Mouse (Mus musculus) hindbrain, embryonic 13.5 days (tissue): ENCODE results near the gene Plxnb3. TPM values are rescaled to one million over a fixed set of nuclear protein-coding genes. Genes with fewer than 3 reads are reported as not detected.

ENCODE experiments used
- ATAC-seq: fragments of 200-750 bp; cut with Nextera tagmentation; 2 replicates; pipeline ENCODE4 v1.8.0; 2017; ENCODE audit warnings: moderate TSS enrichment; ENCODE audit not compliant: low FRiP score
- H3K27ac ChIP-seq: fragments of 300-500 bp; sonication (generic); 2 replicates; pipeline ENCODE4 v1.5.1; 2015; ENCODE audit warnings: inconsistent platforms, mild to moderate bottlenecking, moderate library complexity
- H3K27me3 ChIP-seq: fragments of 300-500 bp; sonication (generic); 2 replicates; pipeline ENCODE4 v1.6.1; 2015; ENCODE audit warnings: mild to moderate bottlenecking, inconsistent platforms
- H3K36me3 ChIP-seq: fragments of 300-500 bp; sonication (generic); 2 replicates; pipeline ENCODE4 v1.6.1; 2015; ENCODE audit warnings: mild to moderate bottlenecking, inconsistent platforms
- H3K4me1 ChIP-seq: fragments of 300-500 bp; sonication (generic); replicated peaks from 2 replicates; pipeline ENCODE4 v1.6.1; 2015; ENCODE audit warnings: inconsistent platforms
- H3K4me2 ChIP-seq: fragments of 300-500 bp; sonication (generic); 2 replicates; pipeline ENCODE4 v1.6.1; 2015; ENCODE audit warnings: inconsistent platforms, mild to moderate bottlenecking, moderate library complexity
- H3K4me3 ChIP-seq: fragments of 300-500 bp; sonication (generic); 2 replicates; pipeline ENCODE4 v1.5.1; 2015; ENCODE audit warnings: mild to moderate bottlenecking, inconsistent platforms
- H3K9ac ChIP-seq: fragments of 300-500 bp; sonication (generic); 2 replicates; pipeline ENCODE4 v1.6.1; 2015; ENCODE audit warnings: mild to moderate bottlenecking, inconsistent platforms
- H3K9me3 ChIP-seq: fragments of 300-500 bp; sonication (generic); 2 replicates; pipeline ENCODE4 v1.6.1; 2016; ENCODE audit warnings: inconsistent platforms
- WGBS: fragments of 180-500 bp; shearing (Covaris S2); methylation state at CpG from one replicate; pipeline ENCODE4 v1.1.7; 2015; 5-methylcytosine and 5-hydroxymethylcytosine counted together
- polyA plus RNA-seq: library from polyadenylated mRNA; unstranded; fragments of >200 nt; fragmentation: Nextera tagmentation; extraction: Ambion mirVana; gene quantifications from 2 replicates; pipeline ENCODE4 v1.2.1, GENCODE M21; 2015

The Plxnb3 gene
- polyA plus RNA-seq, 1 experiment from 2014 or later, result 0.29 TPM

GRCm38 (mm10) chrX:73744774-73745481 is 12.0 kb upstream of the Plxnb3 start:
- Histone ChIP-seq H3K9me3 (no peaks in the 10 kb centered on the region), H3K9ac (no peak overlapping the region), H3K4me2 (no peak overlapping the region), H3K4me1 (no peaks in the 10 kb centered on the region), H3K36me3 (no peaks in the 10 kb centered on the region), H3K27me3 (no peaks in the 10 kb centered on the region), H3K27ac (no peak overlapping the region), H3K4me3 (no peak overlapping the region)
- no peak for ATAC-seq
- WGBS, result 89% methylated on average over 1 of the region's 1 CpGs

DNA sequence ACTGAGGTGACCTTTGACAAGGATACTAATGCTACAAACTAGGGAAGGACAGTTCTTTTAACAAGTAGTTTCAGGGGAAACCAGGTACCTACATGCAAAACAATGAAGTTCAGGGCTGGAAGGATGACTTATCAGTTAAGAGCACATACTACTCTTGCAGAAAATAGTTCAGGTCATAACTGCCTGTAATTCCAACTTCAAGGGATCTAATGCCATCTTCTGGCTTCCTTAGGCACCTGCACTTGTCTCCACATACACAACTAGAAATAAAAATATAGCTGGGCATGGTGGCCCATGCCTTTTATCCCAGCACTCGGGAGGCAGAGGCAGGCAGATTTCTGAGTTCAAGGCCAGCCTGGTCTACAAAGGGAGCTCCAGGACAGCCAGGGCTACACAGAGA is 7.9 kb upstream of the Plxnb3 start:
- Histone ChIP-seq H3K27ac (no peak overlapping the region), H3K9ac (no peak overlapping the region), H3K9me3 (no peaks in the 10 kb centered on the region), H3K4me1 (no peaks in the 10 kb centered on the region), H3K4me2 (no peak overlapping the region), H3K4me3 (no peak overlapping the region), H3K27me3 (no peaks in the 10 kb centered on the region), H3K36me3 (no peaks in the 10 kb centered on the region)
- 82% methylated on average over 1 of the region's 1 CpGs for WGBS
- no peak for ATAC-seq

- no peaks in the 10 kb centered on the region for H3K9me3 ChIP-seq
- 81% methylated on average over 13 of the region's 13 CpGs for WGBS
Observed at GRCm38 (mm10) chrX:73758611-73759290, 1.9 kb downstream of the Plxnb3 start.

DNA sequence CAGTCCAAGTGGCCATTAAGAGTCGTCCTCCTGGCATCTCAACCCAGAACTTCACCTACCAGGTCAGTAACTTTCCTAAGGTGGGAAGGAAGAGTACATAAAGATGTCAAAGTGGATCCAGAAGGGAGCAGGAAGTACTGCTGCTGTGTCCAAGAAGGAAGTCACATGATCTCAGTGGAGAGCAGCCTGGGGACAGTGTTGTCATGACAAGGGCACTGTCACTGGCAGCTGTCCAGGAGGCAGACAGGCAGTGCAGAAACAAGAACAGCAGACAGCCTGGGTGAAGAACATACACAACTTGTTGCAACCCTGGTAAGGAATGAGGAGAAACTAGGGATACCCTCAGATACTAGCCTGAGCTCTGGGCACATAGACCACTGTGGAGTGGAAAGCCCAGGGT is 8.4 kb downstream of the Plxnb3 start:
- no peak for ATAC-seq

More at GRCm38 (mm10) chrX:73758611-73759290, 1.9 kb downstream of the Plxnb3 start:
- Histone ChIP-seq H3K4me2 (no peak overlapping the region), H3K9ac (no peak overlapping the region), H3K27ac (no peak overlapping the region), H3K4me1 (no peaks in the 10 kb centered on the region), H3K36me3 (no peaks in the 10 kb centered on the region), H3K27me3 (no peaks in the 10 kb centered on the region), H3K4me3 (no peak overlapping the region)
- ATAC-seq, result no peak

GRCm38 (mm10) chrX:73767267-73767666 is 10.4 kb downstream of the Plxnb3 start:
- no peaks in the 10 kb centered on the region for H3K4me1 ChIP-seq
- no peaks in the 10 kb centered on the region for H3K9me3 ChIP-seq
- no peak overlapping the region for H3K4me2 ChIP-seq
- H3K27ac ChIP-seq, result no peak overlapping the region
- 52% methylated on average over 9 of the region's 9 CpGs for WGBS
- ATAC-seq, result no peak
- H3K36me3 ChIP-seq, result no peaks in the 10 kb centered on the region
- H3K9ac ChIP-seq, result no peak overlapping the region
- H3K4me3 ChIP-seq, result no peak overlapping the region
- no peaks in the 10 kb centered on the region for H3K27me3 ChIP-seq

More for the DNA sequence above, 8.4 kb downstream of the Plxnb3 start:
- 75% methylated on average over 1 of the region's 1 CpGs for WGBS
- no peak overlapping the region for H3K4me3 ChIP-seq
- H3K27ac ChIP-seq, result no peak overlapping the region
- H3K27me3 ChIP-seq, result no peaks in the 10 kb centered on the region
- no peaks in the 10 kb centered on the region for H3K9me3 ChIP-seq
- H3K36me3 ChIP-seq, result no peaks in the 10 kb centered on the region
- H3K4me1 ChIP-seq, result no peaks in the 10 kb centered on the region
- no peak overlapping the region for H3K9ac ChIP-seq
- no peak overlapping the region for H3K4me2 ChIP-seq

DNA sequence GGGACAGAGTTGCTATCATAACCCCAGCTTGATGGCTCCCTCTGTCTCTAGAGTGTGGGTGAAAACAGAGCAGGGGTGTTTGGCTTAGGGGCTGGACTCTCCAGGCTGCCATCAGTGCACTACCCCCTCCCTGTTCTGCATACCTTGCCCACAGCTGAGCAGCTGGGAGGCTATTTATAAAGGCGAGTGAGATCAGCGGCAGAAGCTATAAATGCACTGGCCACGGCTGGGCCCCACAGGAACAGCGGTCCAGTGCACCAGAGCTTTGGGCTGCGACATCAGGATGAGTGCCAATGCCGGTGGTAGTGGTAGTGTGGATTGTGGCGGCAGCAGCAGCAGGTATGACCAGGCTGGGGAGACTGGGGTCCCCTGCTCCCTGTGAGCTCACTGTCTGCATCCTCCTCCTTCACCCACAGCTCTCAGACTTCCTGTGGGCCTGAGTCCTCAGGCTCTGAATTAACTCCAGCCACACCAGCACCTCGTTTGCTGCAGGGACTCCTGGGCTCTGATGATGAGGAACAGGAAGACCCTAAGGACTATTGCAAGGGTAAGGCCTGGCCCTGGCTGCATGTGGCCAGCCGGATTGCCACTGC is 17.4 kb downstream of the Plxnb3 start, which contains the start of gene Srpk3:
Gene Srpk3 (plus strand): TSS at position 238 of the 593 bp plus-strand sequence.
- ATAC-seq, result peak; percentile 29; the same call in 1 of the 2 replicates
- whole genome bisulfite sequencing, result 60% methylated on average over 7 of the region's 9 CpGs

DNA sequence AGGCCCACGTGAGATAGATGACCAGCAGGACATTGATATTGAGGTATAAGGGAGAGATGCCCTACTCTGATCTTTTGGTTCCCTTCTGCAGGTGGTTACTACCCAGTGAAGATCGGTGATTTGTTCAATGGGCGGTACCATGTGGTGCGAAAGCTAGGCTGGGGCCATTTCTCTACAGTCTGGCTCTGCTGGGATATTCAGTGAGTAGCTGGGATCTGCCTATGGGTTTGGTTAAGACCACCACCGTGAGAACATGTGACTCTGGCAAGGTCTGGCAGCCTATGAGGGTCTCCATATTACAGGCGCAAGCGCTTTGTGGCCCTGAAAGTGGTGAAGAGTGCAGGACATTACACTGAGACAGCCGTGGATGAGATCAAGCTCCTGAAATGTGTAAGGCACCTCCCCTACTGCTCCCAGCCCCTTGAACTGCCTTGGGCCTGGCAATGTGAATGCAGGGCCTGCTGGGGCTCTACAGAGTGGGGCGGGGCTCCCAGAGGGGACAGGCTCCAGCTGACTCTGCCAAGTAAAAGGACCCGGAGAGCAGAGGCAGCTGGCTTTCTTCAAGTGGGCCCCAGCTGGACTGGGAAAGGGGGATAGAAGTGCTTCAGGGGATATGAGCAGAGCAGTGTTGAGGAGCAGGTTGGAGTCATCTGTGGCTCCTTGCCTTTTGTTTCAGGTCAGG is 18.1 kb downstream of the Plxnb3 start:
- WGBS, result 69% methylated on average over 10 of the region's 10 CpGs
- H3K27ac ChIP-seq, result no peak overlapping the region

More for the DNA sequence above, 17.4 kb downstream of the Plxnb3 start, which contains the start of gene Srpk3:
- no peak within 1 kb of the TSS for H3K4me2 ChIP-seq
- 0 out of 2 replicates have a peak, but pooled peaks cover 3% of the 10 kb centered on the region for H3K4me1 ChIP-seq
- no peaks in the 10 kb centered on the region for H3K27me3 ChIP-seq
- no peak within 1 kb of the TSS for H3K9ac ChIP-seq
- no peak within 1 kb of the TSS for H3K4me3 ChIP-seq
- H3K9me3 ChIP-seq, result no peaks in the 10 kb centered on the region
- H3K27ac ChIP-seq, result peak within 1 kb of the TSS; percentile 18; the same call in 1 of the 2 replicates
- peaks cover 27% of the 10 kb centered on the region for H3K36me3 ChIP-seq

DNA sequence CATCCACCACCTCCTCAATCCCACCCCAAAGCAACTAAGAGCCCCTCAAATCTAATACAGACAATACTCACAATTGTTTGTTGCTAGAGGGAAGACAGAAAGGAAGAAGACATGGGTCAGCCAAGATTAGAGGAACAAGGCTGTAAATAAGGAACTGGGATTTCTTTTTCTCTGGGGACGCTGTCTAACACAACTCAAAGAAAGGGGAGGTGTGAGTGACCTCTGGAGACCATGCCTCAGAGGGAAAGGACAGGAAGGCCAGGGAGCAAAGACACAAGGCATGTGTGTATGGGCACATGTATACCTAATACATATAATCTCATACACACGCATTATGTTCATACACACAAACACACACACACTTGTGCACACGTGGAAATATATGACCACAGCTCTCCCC is 25.3 kb downstream of the Plxnb3 start:
- no peak overlapping the region for H3K4me3 ChIP-seq
- no peak for ATAC-seq

More for the DNA sequence above, 18.1 kb downstream of the Plxnb3 start:
- Histone ChIP-seq H3K27me3 (no peaks in the 10 kb centered on the region), H3K36me3 (peaks cover 34% of the 10 kb centered on the region), H3K9ac (no peak overlapping the region), H3K9me3 (no peaks in the 10 kb centered on the region), H3K4me3 (no peak overlapping the region), H3K4me1 (0 out of 2 replicates have a peak, but pooled peaks cover 3% of the 10 kb centered on the region), H3K4me2 (no peak overlapping the region)
- peak; percentile 50 for ATAC-seq

DNA sequence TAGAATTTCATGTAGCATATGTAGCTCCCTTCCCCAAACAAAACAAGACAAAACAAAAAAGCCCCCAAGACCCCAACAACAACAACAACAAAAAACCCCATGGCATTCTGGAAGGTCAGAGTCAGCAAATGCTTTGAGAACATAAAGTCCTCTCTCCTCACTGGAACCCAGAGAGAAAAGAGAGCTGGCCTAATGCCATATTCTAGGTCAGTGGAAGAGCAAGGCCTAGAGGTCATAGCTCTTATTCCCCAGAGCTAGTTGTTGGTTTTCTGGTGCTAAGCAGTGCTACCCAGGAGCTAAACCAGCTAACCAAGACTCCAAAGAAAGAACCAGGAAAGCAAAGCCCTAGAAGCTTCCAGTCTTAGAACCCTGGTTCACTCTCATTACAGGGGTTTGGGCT is 28.8 kb downstream of the Plxnb3 start:
- H3K4me2 ChIP-seq, result peak overlapping the region; percentile 64
- H3K4me1 ChIP-seq, result peaks cover 31% of the 10 kb centered on the region
- H3K4me3 ChIP-seq, result peak overlapping the region; percentile 55
- peak overlapping the region; percentile 73 for H3K9ac ChIP-seq
- peak overlapping the region; percentile 89 for H3K27ac ChIP-seq
- no peak for ATAC-seq
- no peaks in the 10 kb centered on the region for H3K27me3 ChIP-seq
- H3K9me3 ChIP-seq, result no peaks in the 10 kb centered on the region
- peaks cover 20% of the 10 kb centered on the region for H3K36me3 ChIP-seq

More for the DNA sequence above, 25.3 kb downstream of the Plxnb3 start:
- H3K4me1 ChIP-seq, result peaks cover 16% of the 10 kb centered on the region
- 84% methylated on average over 3 of the region's 3 CpGs for WGBS
- H3K9me3 ChIP-seq, result no peaks in the 10 kb centered on the region
- no peak overlapping the region for H3K9ac ChIP-seq
- H3K36me3 ChIP-seq, result peaks cover 45% of the 10 kb centered on the region
- H3K4me2 ChIP-seq, result no peak overlapping the region
- H3K27ac ChIP-seq, result no peak overlapping the region
- H3K27me3 ChIP-seq, result no peaks in the 10 kb centered on the region

GRCm38 (mm10) chrX:73786364-73787224 is 29.7 kb downstream of the Plxnb3 start, which contains the start of the genes Idh3g and Ssr4:
Gene Idh3g, minus strand, starts transcription at chrX:73786897.
Gene Ssr4, plus strand, starts transcription at chrX:73787028.
- 15% methylated on average over 52 of the region's 52 CpGs for WGBS
- H3K9ac ChIP-seq, result peak within 1 kb of the TSS; percentile 81
- no peaks in the 10 kb centered on the region for H3K9me3 ChIP-seq
- H3K27ac ChIP-seq, result peak within 1 kb of the TSS; percentile 89
- peak within 1 kb of the TSS; percentile 67 for H3K4me2 ChIP-seq
- H3K27me3 ChIP-seq, result no peaks in the 10 kb centered on the region
- peaks cover 19% of the 10 kb centered on the region for H3K36me3 ChIP-seq
- H3K4me1 ChIP-seq, result peaks cover 31% of the 10 kb centered on the region
- peak within 1 kb of the TSS; percentile 55 for H3K4me3 ChIP-seq
- ATAC-seq, result peak; percentile 98

DNA sequence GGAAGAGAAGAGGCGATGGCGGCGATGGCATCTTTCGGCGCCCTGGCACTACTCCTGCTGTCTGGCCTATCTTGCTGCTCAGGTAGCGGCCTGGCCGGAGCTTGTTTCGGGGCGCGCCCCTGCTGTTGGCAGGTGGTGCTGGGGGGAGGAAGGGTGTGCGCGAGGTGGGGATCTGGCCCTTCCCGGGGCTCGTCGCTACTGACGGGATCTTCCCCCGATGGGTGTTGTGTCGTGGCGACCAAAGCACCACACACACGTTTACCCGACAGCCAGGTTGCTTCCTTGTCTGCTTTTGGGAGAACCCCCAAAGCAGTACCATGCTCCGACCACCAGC is 30.3 kb downstream of the Plxnb3 start:
- peaks cover 17% of the 10 kb centered on the region for H3K36me3 ChIP-seq
- ATAC-seq, result peak; percentile 40
- 21% methylated on average over 22 of the region's 22 CpGs for WGBS
- H3K27ac ChIP-seq, result peak overlapping the region; percentile 88
- H3K9me3 ChIP-seq, result no peaks in the 10 kb centered on the region
- H3K4me1 ChIP-seq, result peaks cover 31% of the 10 kb centered on the region
- no peaks in the 10 kb centered on the region for H3K27me3 ChIP-seq
- H3K4me3 ChIP-seq, result peak overlapping the region; percentile 55
- H3K9ac ChIP-seq, result peak overlapping the region; percentile 81
- peak overlapping the region; percentile 67 for H3K4me2 ChIP-seq
